Mouse (Mus musculus) yolk sac, embryonic 10.5 days (tissue): Measurements from ENCODE around the gene Oxnad1.
"Not testable (repeated sequence)": the region's sequence is repeated elsewhere in the genome, so short reads cannot be mapped to it uniquely, and the experiment has no call there.

ENCODE experiments used
- DNase-seq: peaks from one replicate; pipeline ENCODE4 v3.0.0-alpha.2; 2017; ENCODE audit warnings: low spot score

The Oxnad1 gene

GRCm38 (mm10) chr14:32084761-32085485 is at the start of gene Oxnad1:
Gene Oxnad1, plus strand, starts transcription at chr14:32085374.
- DNase-seq: no peak

GRCm38 (mm10) chr14:32036482-32036881 is 48.7 kb upstream of the Oxnad1 start:
- DNase-seq: no peak

GRCm38 (mm10) chr14:32037661-32038252 is 47.4 kb upstream of the Oxnad1 start:
- DNase-seq: no peak

- no peak for DNase-seq
Measured at GRCm38 (mm10) chr14:32042108-32042507, 43.1 kb upstream of the Oxnad1 start.

GRCm38 (mm10) chr14:32046357-32046756 is 38.8 kb upstream of the Oxnad1 start:
- no peak for DNase-seq

GRCm38 (mm10) chr14:32050171-32050570 is 35.0 kb upstream of the Oxnad1 start:
- DNase-seq: no peak

GRCm38 (mm10) chr14:32053895-32054294 is 31.3 kb upstream of the Oxnad1 start:
- DNase-seq: peak; percentile 23

- no peak for DNase-seq
Measured at GRCm38 (mm10) chr14:32054788-32055187, 30.4 kb upstream of the Oxnad1 start.

- no peak for DNase-seq
Measured at GRCm38 (mm10) chr14:32055781-32056180, 29.4 kb upstream of the Oxnad1 start.

GRCm38 (mm10) chr14:32056675-32057074 is 28.5 kb upstream of the Oxnad1 start:
- no peak for DNase-seq

GRCm38 (mm10) chr14:32057664-32058063 is 27.5 kb upstream of the Oxnad1 start:
- DNase-seq: no peak

GRCm38 (mm10) chr14:32061398-32061797 is 23.8 kb upstream of the Oxnad1 start:
- DNase-seq: peak; percentile 46

GRCm38 (mm10) chr14:32072807-32073206 is 12.4 kb upstream of the Oxnad1 start:
- no peak for DNase-seq

- no peak for DNase-seq
Measured at GRCm38 (mm10) chr14:32073211-32073685, 11.9 kb upstream of the Oxnad1 start.

GRCm38 (mm10) chr14:32073901-32074300 is 11.3 kb upstream of the Oxnad1 start:
- no peak for DNase-seq

GRCm38 (mm10) chr14:32076896-32077575 is 8.1 kb upstream of the Oxnad1 start:
- DNase-seq: peak; percentile 61

GRCm38 (mm10) chr14:32081026-32081425 is 4.1 kb upstream of the Oxnad1 start:
- DNase-seq: no peak

GRCm38 (mm10) chr14:32082891-32083290 is 2.3 kb upstream of the Oxnad1 start:
- DNase-seq: no peak

- no peak for DNase-seq
Measured at GRCm38 (mm10) chr14:32083466-32083865, 1.7 kb upstream of the Oxnad1 start.

- DNase-seq: peak; percentile 100
Measured at GRCm38 (mm10) chr14:32085486-32086201, 470 bp downstream of the Oxnad1 start, which contains the start of gene Dph3. Gene Dph3, minus strand, starts transcription at chr14:32085729.

GRCm38 (mm10) chr14:32086226-32086625 is 1.1 kb downstream of the Oxnad1 start:
- DNase-seq: peak; percentile 18

- not testable (repeated sequence) for DNase-seq
Measured at GRCm38 (mm10) chr14:32087584-32088248, 2.5 kb downstream of the Oxnad1 start.
